Mouse (Mus musculus) heart, embryonic 12.5 days (tissue): Measurements from ENCODE around the gene Sp8. TPM values are rescaled to one million over a fixed set of nuclear protein-coding genes. Genes with fewer than 3 reads are reported as not detected.

Experiments
- ATAC-seq: fragments of 200-750 bp; cut with Nextera tagmentation; 2 replicates; pipeline ENCODE4 v1.8.0; 2017; ENCODE audit warnings: moderate TSS enrichment, moderate library complexity; ENCODE audit not compliant: insufficient number of reproducible peaks, low FRiP score
- H3K27ac ChIP-seq: fragments of 300-500 bp; sonication (generic); 2 replicates; pipeline ENCODE4 v1.5.1; 2016; ENCODE audit warnings: mild to moderate bottlenecking, moderate library complexity; ENCODE audit not compliant: poor library complexity, severe bottlenecking
- H3K27me3 ChIP-seq: fragments of 300-500 bp; sonication (generic); replicated peaks from 2 replicates; pipeline ENCODE4 v1.6.1; 2016; ENCODE audit warnings: mild to moderate bottlenecking, moderate library complexity
- H3K36me3 ChIP-seq: fragments of 300-500 bp; sonication (generic); 2 replicates; pipeline ENCODE4 v1.6.1; 2016; ENCODE audit warnings: mild to moderate bottlenecking, moderate library complexity
- H3K4me1 ChIP-seq: fragments of 300-500 bp; sonication (generic); replicated peaks from 2 replicates; pipeline ENCODE4 v1.6.1; 2016; ENCODE audit warnings: mild to moderate bottlenecking
- H3K4me2 ChIP-seq: fragments of 300-500 bp; sonication (generic); 2 replicates; pipeline ENCODE4 v1.6.1; 2016; ENCODE audit warnings: mild to moderate bottlenecking, moderate library complexity
- H3K4me3 ChIP-seq: fragments of 300-500 bp; sonication (generic); 2 replicates; pipeline ENCODE4 v1.5.1; 2016; ENCODE audit warnings: mild to moderate bottlenecking
- H3K9ac ChIP-seq: fragments of 300-500 bp; sonication (generic); 2 replicates; pipeline ENCODE4 v1.6.1; 2016; ENCODE audit warnings: mild to moderate bottlenecking, moderate library complexity
- H3K9me3 ChIP-seq: fragments of 300-500 bp; sonication (generic); replicated peaks from 2 replicates; pipeline ENCODE4 v1.6.1; 2016; ENCODE audit warnings: mild to moderate bottlenecking, moderate library complexity
- WGBS: fragments of 180-500 bp; shearing (Covaris S2); methylation state at CpG from one replicate; pipeline ENCODE4 v1.1.7; 2016; 5-methylcytosine and 5-hydroxymethylcytosine counted together
- polyA plus RNA-seq: library from polyadenylated mRNA; unstranded; fragments of >200 nt; fragmentation: Nextera tagmentation; extraction: Ambion mirVana; gene quantifications from 2 replicates; pipeline ENCODE4 v1.2.1, GENCODE M21; 2016

Sp8 gene
- polyA plus RNA-seq, 1 experiment from 2014 or later: 0.05 TPM

GRCm38 (mm10) chr12:118841381-118841922 is 4.7 kb upstream of the Sp8 start:
- Histone ChIP-seq H3K9me3 (no peaks in the 10 kb centered on the region), H3K36me3 (no peaks in the 10 kb centered on the region), H3K27me3 (peaks cover 76% of the 10 kb centered on the region), H3K9ac (no peak overlapping the region), H3K4me2 (no peak overlapping the region), H3K27ac (no peak overlapping the region), H3K4me1 (peaks cover 11% of the 10 kb centered on the region), H3K4me3 (no peak overlapping the region)
- ATAC-seq: no peak
- WGBS: 4% methylated on average over 5 of the region's 5 CpGs

DNA sequence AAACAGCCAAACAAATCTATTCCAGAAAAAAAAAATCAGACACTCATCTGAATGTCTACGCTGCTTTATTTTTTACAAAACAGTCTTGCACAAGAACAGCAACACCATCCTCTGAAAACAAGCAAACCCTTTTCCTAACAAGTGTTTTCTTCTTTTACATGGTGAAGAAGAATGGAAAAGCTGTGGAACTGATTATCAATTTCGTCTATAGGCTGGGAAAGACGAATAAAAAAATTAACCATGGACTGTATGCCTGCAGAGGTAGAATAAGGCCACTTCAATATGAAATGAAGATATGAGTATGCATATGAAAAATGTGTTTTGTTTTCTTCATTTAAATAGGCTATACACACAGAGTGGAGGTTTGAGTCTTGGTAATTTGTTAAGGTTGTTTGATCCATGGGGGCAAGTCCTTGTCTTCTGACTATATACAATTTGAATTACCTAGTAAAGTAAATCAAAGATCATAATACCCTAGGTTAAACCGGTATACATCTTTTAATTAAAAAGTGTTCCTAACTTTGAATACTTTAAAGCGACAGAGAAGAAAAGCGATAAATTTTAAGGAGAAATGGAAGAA is 4.1 kb upstream of the Sp8 start:
- Histone ChIP-seq H3K4me1 (peaks cover 15% of the 10 kb centered on the region), H3K4me2 (no peak overlapping the region), H3K4me3 (no peak overlapping the region), H3K9me3 (no peaks in the 10 kb centered on the region), H3K27ac (no peak overlapping the region), H3K36me3 (no peaks in the 10 kb centered on the region), H3K9ac (no peak overlapping the region), H3K27me3 (peaks cover 77% of the 10 kb centered on the region)
- WGBS: 7% methylated on average over 6 of the region's 6 CpGs
- no peak for ATAC-seq

- no peak overlapping the region for H3K9ac ChIP-seq
- no peak for ATAC-seq
Observed at GRCm38 (mm10) chr12:118842671-118843411, 3.3 kb upstream of the Sp8 start.

GRCm38 (mm10) chr12:118844111-118844510 is 2.0 kb upstream of the Sp8 start:
- H3K27ac ChIP-seq: no peak overlapping the region
- no peaks in the 10 kb centered on the region for H3K36me3 ChIP-seq
- peaks cover 21% of the 10 kb centered on the region for H3K4me1 ChIP-seq
- H3K4me3 ChIP-seq: no peak overlapping the region
- peaks cover 71% of the 10 kb centered on the region for H3K27me3 ChIP-seq
- no peak for ATAC-seq
- no peaks in the 10 kb centered on the region for H3K9me3 ChIP-seq
- no peak overlapping the region for H3K9ac ChIP-seq
- H3K4me2 ChIP-seq: no peak overlapping the region

More at GRCm38 (mm10) chr12:118842671-118843411, 3.3 kb upstream of the Sp8 start:
- H3K27me3 ChIP-seq: peaks cover 71% of the 10 kb centered on the region
- H3K27ac ChIP-seq: no peak overlapping the region
- H3K4me2 ChIP-seq: peak overlapping the region; percentile 47
- H3K4me3 ChIP-seq: peak overlapping the region; percentile 20
- under 1% methylated on average over 33 of the region's 33 CpGs for WGBS
- H3K36me3 ChIP-seq: no peaks in the 10 kb centered on the region
- H3K4me1 ChIP-seq: peaks cover 11% of the 10 kb centered on the region
- no peaks in the 10 kb centered on the region for H3K9me3 ChIP-seq

DNA sequence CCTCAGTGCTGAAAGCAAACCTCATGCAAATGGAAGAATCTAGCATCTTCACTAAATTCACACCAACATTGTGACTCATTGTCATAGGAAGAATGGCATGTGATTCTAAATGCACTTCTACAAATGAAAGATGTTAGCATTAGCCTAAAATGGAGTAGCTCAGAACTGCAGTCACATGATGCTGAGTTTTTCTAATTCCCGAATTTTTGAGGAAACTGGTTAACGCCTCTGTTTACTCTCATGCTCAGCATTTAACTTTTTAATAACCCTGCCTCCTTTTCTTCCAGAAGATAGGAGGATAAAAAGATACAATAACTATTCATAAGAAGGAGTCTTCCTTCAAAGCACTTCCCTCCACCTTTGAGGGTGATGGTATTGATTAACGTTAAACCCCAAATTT is 1.3 kb upstream of the Sp8 start:
- ATAC-seq: no peak

GRCm38 (mm10) chr12:118845351-118845750 is 778 bp upstream of the Sp8 start:
- no peak overlapping the region for H3K4me2 ChIP-seq
- peaks cover 72% of the 10 kb centered on the region for H3K27me3 ChIP-seq
- no peak for ATAC-seq
- H3K9me3 ChIP-seq: no peaks in the 10 kb centered on the region
- peaks cover 27% of the 10 kb centered on the region for H3K4me1 ChIP-seq
- WGBS: 3% methylated on average over 3 of the region's 3 CpGs
- H3K27ac ChIP-seq: no peak overlapping the region
- no peak overlapping the region for H3K9ac ChIP-seq
- no peaks in the 10 kb centered on the region for H3K36me3 ChIP-seq
- H3K4me3 ChIP-seq: no peak overlapping the region

More for the DNA sequence above, 1.3 kb upstream of the Sp8 start:
- no peaks in the 10 kb centered on the region for H3K9me3 ChIP-seq
- H3K4me3 ChIP-seq: no peak overlapping the region
- H3K27ac ChIP-seq: no peak overlapping the region
- 7% methylated on average over 3 of the region's 3 CpGs for WGBS
- H3K36me3 ChIP-seq: no peaks in the 10 kb centered on the region
- no peak overlapping the region for H3K4me2 ChIP-seq
- peaks cover 73% of the 10 kb centered on the region for H3K27me3 ChIP-seq
- H3K9ac ChIP-seq: no peak overlapping the region
- H3K4me1 ChIP-seq: peaks cover 27% of the 10 kb centered on the region

DNA sequence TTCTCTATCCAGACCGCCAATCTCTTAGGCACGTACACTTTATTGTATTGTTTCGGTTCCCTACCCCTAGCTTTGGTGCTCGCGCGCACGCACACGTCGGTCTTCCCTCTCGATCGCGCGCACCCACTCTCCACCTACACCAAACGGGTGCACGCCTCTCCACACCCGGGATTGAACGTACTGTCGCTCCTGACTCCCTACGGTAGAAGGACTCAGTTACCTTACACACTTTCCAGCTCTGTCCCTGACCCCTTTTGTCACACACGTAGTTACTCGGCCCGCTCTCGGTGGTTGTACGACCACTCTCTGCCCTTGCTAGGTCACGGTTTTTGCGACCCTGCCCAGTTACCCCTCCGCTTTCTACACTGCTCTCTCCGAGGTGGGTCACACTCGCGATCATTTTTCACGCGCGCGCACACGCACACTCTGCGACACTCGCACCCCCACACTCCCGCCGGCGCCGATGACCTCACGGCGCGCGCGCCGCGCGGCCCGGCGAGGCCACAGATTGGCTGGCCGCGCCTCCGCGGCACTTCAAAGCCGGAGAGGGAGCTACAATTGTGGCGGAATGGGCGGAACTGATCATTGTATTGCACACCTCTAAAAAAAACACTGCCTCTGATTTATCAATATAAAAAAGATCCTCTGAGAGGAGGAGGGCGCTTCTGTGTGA is 656 bp downstream of the Sp8 start:
- peaks cover 27% of the 10 kb centered on the region for H3K4me1 ChIP-seq
- ATAC-seq: peak; percentile 47; the same call in 1 of the 2 replicates
- no peaks in the 10 kb centered on the region for H3K36me3 ChIP-seq
- peak overlapping the region; percentile 56 for H3K4me3 ChIP-seq
- no peaks in the 10 kb centered on the region for H3K9me3 ChIP-seq
- no peak overlapping the region for H3K27ac ChIP-seq
- peaks cover 59% of the 10 kb centered on the region for H3K27me3 ChIP-seq
- 0 out of 2 replicates have a peak overlapping the region, but pooled peaks have one; percentile 51 for H3K9ac ChIP-seq
- under 1% methylated on average over 59 of the region's 59 CpGs for WGBS
- H3K4me2 ChIP-seq: peak overlapping the region; percentile 88

DNA sequence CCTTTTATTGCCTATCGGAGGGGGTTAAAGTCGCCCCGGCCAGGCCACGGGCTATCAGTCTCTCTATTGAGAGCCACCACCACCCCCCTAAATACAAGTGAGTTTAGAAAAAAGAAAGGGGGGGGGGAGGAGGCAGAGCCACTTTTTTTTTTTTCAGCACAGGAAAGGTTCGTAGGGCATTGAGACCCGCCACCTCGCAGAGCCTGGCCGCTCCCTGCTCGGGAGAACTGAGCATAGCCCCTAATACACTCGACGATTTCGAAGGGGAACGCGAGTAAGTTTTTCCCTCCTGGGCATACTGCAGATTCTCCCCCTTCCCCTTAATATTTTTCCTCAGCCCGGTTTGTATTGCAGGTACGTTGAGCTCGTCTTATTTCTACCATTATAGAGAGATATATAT is 1.3 kb downstream of the Sp8 start:
- ATAC-seq: no peak
- Histone ChIP-seq H3K36me3 (no peaks in the 10 kb centered on the region), H3K4me3 (peak overlapping the region; percentile 56), H3K4me2 (peak overlapping the region; percentile 88), H3K4me1 (peaks cover 27% of the 10 kb centered on the region), H3K27ac (no peak overlapping the region), H3K9me3 (no peaks in the 10 kb centered on the region), H3K9ac (no peak overlapping the region), H3K27me3 (peaks cover 62% of the 10 kb centered on the region)
- under 1% methylated on average over 17 of the region's 17 CpGs for WGBS

GRCm38 (mm10) chr12:118847861-118848495 is 1.8 kb downstream of the Sp8 start:
- Histone ChIP-seq H3K36me3 (no peaks in the 10 kb centered on the region), H3K4me3 (peak overlapping the region; percentile 56), H3K9ac (no peak overlapping the region), H3K27me3 (peaks cover 61% of the 10 kb centered on the region), H3K4me2 (peak overlapping the region; percentile 88), H3K9me3 (no peaks in the 10 kb centered on the region), H3K27ac (no peak overlapping the region), H3K4me1 (peaks cover 24% of the 10 kb centered on the region)
- 1% methylated on average over 23 of the region's 23 CpGs for WGBS
- no peak for ATAC-seq

GRCm38 (mm10) chr12:118848496-118849202 is 2.5 kb downstream of the Sp8 start:
- under 1% methylated on average over 76 of the region's 80 CpGs for WGBS
- H3K27me3 ChIP-seq: peaks cover 61% of the 10 kb centered on the region
- H3K36me3 ChIP-seq: no peaks in the 10 kb centered on the region
- H3K4me1 ChIP-seq: peaks cover 22% of the 10 kb centered on the region
- H3K4me2 ChIP-seq: peak overlapping the region; percentile 88
- peak overlapping the region; percentile 56 for H3K4me3 ChIP-seq
- no peak for ATAC-seq
- no peak overlapping the region for H3K27ac ChIP-seq
- H3K9me3 ChIP-seq: no peaks in the 10 kb centered on the region
- no peak overlapping the region for H3K9ac ChIP-seq
